ENCODE assay signal across 9 mouse cellular contexts in the genomic region with DNA sequence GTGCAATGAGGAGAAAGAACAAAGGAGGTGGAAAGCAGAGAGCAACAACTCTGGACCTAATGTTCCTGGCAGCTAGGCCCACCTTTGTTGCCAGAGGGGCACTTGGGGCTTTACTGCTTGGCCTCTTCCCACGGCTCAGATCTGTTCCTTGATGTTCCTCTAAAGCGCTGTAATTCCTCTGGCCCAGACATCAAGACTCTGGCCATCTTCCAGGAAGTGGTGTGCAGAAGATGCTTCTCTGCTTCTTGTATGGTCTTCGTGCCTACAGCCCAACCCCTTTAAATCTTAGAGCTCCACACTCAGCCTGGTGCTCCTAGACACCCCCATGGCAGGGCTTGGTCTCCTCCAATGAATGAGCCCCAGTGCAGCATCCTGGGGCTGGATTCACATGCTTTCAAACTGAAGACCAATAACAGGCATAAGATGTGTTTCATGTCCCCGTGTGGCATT.
DNase-seq lines count a peak whose midpoint lies in the region; ATAC-seq and TF ChIP-seq lines count a peak whose summit lies in the region.
"Had no signal": no experiment of that assay in that cellular context is flagged by ENCODE, and none has a peak within 500 bp of the region (broad histone marks: within the 10 kb centered on the region; RNA-seq: fewer than 3 reads in every experiment).

No protein-coding gene starts in this region.

- 37% methylated on average over 4 of the region's 4 CpGs for WGBS in kidney, postnatal 0 days
- 34% methylated on average over 4 of the region's 4 CpGs for WGBS in forebrain, embryonic 12.5 days

- H3K4me1 ChIP-seq in kidney, postnatal 0 days (replicated peaks; ENCODE audit: insufficient read depth, low read length), result peaks cover 5% of the 10 kb centered on the region; the same call in 1 of the 2 replicates
- H3K4me1 ChIP-seq in CH12.LX (ENCODE audit: control insufficient read depth in 1 of 2, insufficient read depth in 2 of 2), result peaks cover 37 to 74% of the 10 kb centered on the region in 2 experiments
- H3K4me1 ChIP-seq in forebrain, embryonic 12.5 days, result peaks cover 23% of the 10 kb centered on the region

- H3K27me3 ChIP-seq in kidney, postnatal 0 days (ENCODE audit: insufficient read depth, low read length), result no peaks in the 10 kb centered on the region
- H3K27me3 ChIP-seq in CH12.LX (replicated peaks), result no peaks in the 10 kb centered on the region
- peaks cover 12% of the 10 kb centered on the region for H3K27me3 ChIP-seq in forebrain, embryonic 12.5 days
- H3K27me3 ChIP-seq: Patski had no signal

- no peak; the same call in 1 of the 2 replicates for TF ChIP-seq RAD21 in CH12.LX (IDR thresholded peaks at IDR 0.05; ENCODE audit: low read depth, low read length)

- H3K79me2 ChIP-seq in CH12.LX (replicated peaks; ENCODE audit: control insufficient read depth, extremely low read depth, insufficient read depth, poor library complexity, severe bottlenecking), result no peaks in the 10 kb centered on the region

- H3K4me3 ChIP-seq in kidney, postnatal 0 days (replicated peaks; ENCODE audit: low read depth, low read length), result no peak overlapping the region
- peak overlapping the region; percentile 38 to 50 (median 45) for H3K4me3 ChIP-seq in CH12.LX (replicated peaks in 1 of 3; ENCODE audit: low read depth in 2 of 3, low read length in 2 of 3, poor library complexity in 1 of 3)
- no peak overlapping the region for H3K4me3 ChIP-seq in forebrain, embryonic 12.5 days (replicated peaks)

- H3K9me3 ChIP-seq in kidney, postnatal 0 days (replicated peaks; ENCODE audit: low read length), result no peaks in the 10 kb centered on the region
- no peaks in the 10 kb centered on the region for H3K9me3 ChIP-seq in CH12.LX (replicated peaks; ENCODE audit: low read length)
- no peaks in the 10 kb centered on the region for H3K9me3 ChIP-seq in forebrain, embryonic 12.5 days

- H3K9ac ChIP-seq in kidney, postnatal 0 days (ENCODE audit: low read depth, low read length), result no peak overlapping the region
- peak overlapping the region; percentile 98 for H3K9ac ChIP-seq in CH12.LX (ENCODE audit: insufficient read depth, low read depth)
- H3K9ac ChIP-seq in forebrain, embryonic 12.5 days, result no peak overlapping the region

- no peak for DNase-seq in kidney, postnatal 0 days (ENCODE audit: low spot score)
- no peak for DNase-seq in kidney, adult 11 months
- DNase-seq in CH12.LX (ENCODE audit: extremely low read depth) (peak; percentile 82), MN1 (ENCODE audit: low spot score) (no peak)
- peak; percentile 63 for DNase-seq in lung, postnatal 25 days (ENCODE audit: low spot score)
- no peak for DNase-seq in layer of hippocampus, postnatal 25 days (ENCODE audit: extremely low spot score in 1 of 2, low spot score in 1 of 2)
- no peak for DNase-seq in layer of hippocampus, adult 11-12 months (ENCODE audit: low spot score)

- no peaks in the 10 kb centered on the region for H3K36me3 ChIP-seq in kidney, postnatal 0 days (ENCODE audit: insufficient read depth, low read length)
- H3K36me3 ChIP-seq in CH12.LX (replicated peaks in 1 of 2; ENCODE audit: control insufficient read depth in 1 of 2, insufficient read depth in 1 of 2, low read length in 1 of 2), result peaks cover 0 to 3% of the 10 kb centered on the region in 2 experiments
- no peaks in the 10 kb centered on the region for H3K36me3 ChIP-seq in forebrain, embryonic 12.5 days (replicated peaks)

- no peak for TF ChIP-seq CTCF in kidney, postnatal 0 days (IDR thresholded peaks at IDR 0.05; ENCODE audit: low read depth)
- TF ChIP-seq CTCF in CH12.LX (conservative IDR thresholded peaks at IDR 0.05 in 1 of 2, IDR thresholded peaks at IDR 0.05 in 1 of 2; ENCODE audit: low read depth in 2 of 2, low read length in 2 of 2), result no peak

- H3K4me2 ChIP-seq in kidney, postnatal 0 days (ENCODE audit: low read length), result no peak overlapping the region
- peak overlapping the region; percentile 58 for H3K4me2 ChIP-seq in CH12.LX (ENCODE audit: insufficient read depth, low read depth, poor library complexity, severe bottlenecking)
- H3K4me2 ChIP-seq in forebrain, embryonic 12.5 days, result peak overlapping the region; percentile 2; the same call in 1 of the 2 replicates

- in situ Hi-C loops in CH12.LX (cut with MboI; ENCODE audit: low pct_ligation_motif_present, low pct_unique_long_range_greater_than_20kb, low sequenced_read_pairs), result loop anchor here (5.0 kb wide), 2 partner anchors 50 to 115 kb away; no protein-coding TSS in a partner anchor

- dilution Hi-C loops in CH12.LX (cut with MboI; ENCODE audit: extremely low pct_ligation_motif_present, extremely low pct_unique_long_range_greater_than_20kb, low sequenced_read_pairs), result no loop called here

- no peak overlapping the region for H3K27ac ChIP-seq in kidney, postnatal 0 days
- peak overlapping the region; percentile 96 for H3K27ac ChIP-seq in CH12.LX (ENCODE audit: insufficient read depth, low read depth)
- H3K27ac ChIP-seq in forebrain, embryonic 12.5 days, result peak overlapping the region; percentile 25

- TF ChIP-seq EP300 in CH12.LX (IDR thresholded peaks at IDR 0.05; ENCODE audit: low read length), result peak; percentile 29; the same call in 1 of the 2 replicates

- peak; percentile 79 for TF ChIP-seq POLR2A in CH12.LX (IDR thresholded peaks at IDR 0.05; ENCODE audit: low read depth, low read length)

- 0 out of 2 replicates have a peak, but pooled peaks have one; percentile 6 for ATAC-seq in kidney, postnatal 0 days (replicated peaks; ENCODE audit: low FRiP score, low read depth)
- ATAC-seq in forebrain, embryonic 12.5 days (ENCODE audit: low FRiP score), result peak; percentile 60

TF ChIP-seq in CH12.LX, 34 proteins besides CTCF, POLR2A, EP300 and RAD21:
- TF ChIP-seq SIN3A (IDR thresholded peaks at IDR 0.05; ENCODE audit: low read length), result 0 out of 2 replicates have a peak, but pooled peaks have one; percentile 40
- peak; percentile 50; the same call in 1 of the 2 replicates for TF ChIP-seq NELFE (IDR thresholded peaks at IDR 0.05; ENCODE audit: low read depth, low read length)
- 0 out of 2 replicates have a peak, but pooled peaks have one; percentile 59 for TF ChIP-seq CHD1 (IDR thresholded peaks at IDR 0.05; ENCODE audit: low read depth, low read length)
- TF ChIP-seq IRF4 (IDR thresholded peaks at IDR 0.05; ENCODE audit: low read depth, low read length), result no peak
- no peak for TF ChIP-seq USF1 (IDR thresholded peaks at IDR 0.05; ENCODE audit: low read depth, low read length)
- TF ChIP-seq POLR2AphosphoS2 (IDR thresholded peaks at IDR 0.05; ENCODE audit: low read depth, low read length), result 0 out of 2 replicates have a peak, but pooled peaks have one; percentile 22
- TF ChIP-seq UBTF (IDR thresholded peaks at IDR 0.05; ENCODE audit: low read depth, low read length), result no peak
- no peak for TF ChIP-seq GABPA (IDR thresholded peaks at IDR 0.05; ENCODE audit: insufficient replicate concordance, low read depth, low read length)
- peak; percentile 62; the same call in 1 of the 2 replicates for TF ChIP-seq ELF1 (IDR thresholded peaks at IDR 0.05; ENCODE audit: low read depth, low read length)
- TF ChIP-seq MYC (IDR thresholded peaks at IDR 0.05; ENCODE audit: low read depth, low read length), result peak; percentile 78
- peak; percentile 84 for TF ChIP-seq ZMIZ1 (IDR thresholded peaks at IDR 0.05; ENCODE audit: low read depth, low read length)
- peak; percentile 85; the same call in 1 of the 2 replicates for TF ChIP-seq TBP (conservative IDR thresholded peaks at IDR 0.05; ENCODE audit: low read depth, low read length)
- peak; percentile 23 for TF ChIP-seq SMC3 (IDR thresholded peaks at IDR 0.05; ENCODE audit: low read depth, low read length)
- no peak; the same call in 1 of the 2 replicates for TF ChIP-seq HCFC1 (IDR thresholded peaks at IDR 0.05; ENCODE audit: low read depth, low read length)
- TF ChIP-seq MAX (IDR thresholded peaks at IDR 0.05; ENCODE audit: low read length), result peak; percentile 43; the same call in 1 of the 2 replicates
- TF ChIP-seq KAT2A (IDR thresholded peaks at IDR 0.05; ENCODE audit: insufficient replicate concordance, low read length), result 0 out of 2 replicates have a peak, but pooled peaks have one; percentile 49
TF ChIP-seq in CH12.LX: peak in this region for 11.

Comparison
In these comparisons a context has a peak if more than half of its experiments do, and no peak if none do; other contexts are left out.
1. DNase-seq: peak in CH12.LX (single experiment) and lung, postnatal 25 days (single experiment); none in kidney, postnatal 0 days (single experiment), kidney, adult 11 months (single experiment), layer of hippocampus, postnatal 25 days (0 of 2), layer of hippocampus, adult 11-12 months (single experiment) and MN1 (single experiment).
2. H3K4me3 ChIP-seq: peak in CH12.LX (3 of 3); none in kidney, postnatal 0 days (single experiment) and forebrain, embryonic 12.5 days (single experiment).